In the genomic region with DNA sequence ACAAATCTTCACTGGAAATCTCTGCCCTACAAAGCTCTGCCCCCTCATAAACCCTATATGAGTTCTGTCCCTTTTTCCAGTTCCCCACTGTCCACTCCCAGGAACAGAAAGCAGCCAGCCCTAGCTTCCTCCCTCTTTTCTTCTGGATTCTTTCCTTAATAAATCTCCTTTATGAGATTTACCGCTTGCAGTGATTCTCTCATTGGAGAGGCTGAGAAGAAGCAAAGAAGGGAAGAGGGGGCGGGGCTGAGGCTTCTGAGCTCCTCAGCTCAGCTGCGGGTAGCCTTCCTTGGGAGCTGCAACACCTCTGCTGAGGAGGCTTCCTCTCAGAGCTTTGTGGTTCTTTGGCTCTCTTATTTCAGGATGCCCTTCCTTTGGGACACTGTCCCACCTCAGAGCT, we compare ENCODE assay signal across 17 mouse cellular contexts.
"Had no signal": no experiment of that assay in that cellular context is flagged by ENCODE, and none has a peak within 500 bp of the region (broad histone marks: within the 10 kb centered on the region; RNA-seq: fewer than 3 reads in every experiment).

No protein-coding gene starts in this region.

- H3K36me3 ChIP-seq: midbrain, embryonic 10.5 days; midbrain, embryonic 12.5 days; neural tube, embryonic 13.5 days; neural tube, embryonic 15.5 days had no signal

- H3K4me2 ChIP-seq: lung, embryonic 14.5 days; midbrain, embryonic 12.5 days; neural tube, embryonic 13.5 days; neural tube, embryonic 15.5 days had no signal

- H3K27me3 ChIP-seq: midbrain, embryonic 12.5 days; neural tube, embryonic 13.5 days; neural tube, embryonic 15.5 days had no signal

- H3K4me3 ChIP-seq: midbrain, embryonic 10.5 days; midbrain, embryonic 12.5 days; myocyte; neural tube, embryonic 13.5 days; neural tube, embryonic 15.5 days had no signal

- H3K27ac ChIP-seq: midbrain, embryonic 10.5 days; midbrain, embryonic 12.5 days; neural tube, embryonic 13.5 days; neural tube, embryonic 15.5 days had no signal

- DNase-seq: lung, adult 18-20 months; lung, postnatal 10 days; lung, postnatal 4 days; midbrain, embryonic 14.5 days; retina, postnatal 1 day; right cerebral cortex, adult 18-20 months; right cerebral cortex, postnatal 25 days; right cerebral cortex, postnatal 4 days; spleen, adult 18-20 months; thymus, adult 18-20 months had no signal

- H3K9me3 ChIP-seq: midbrain, embryonic 10.5 days had no signal

- ATAC-seq: midbrain, embryonic 16.5 days had no signal

- H3K4me1 ChIP-seq: midbrain, embryonic 10.5 days; midbrain, embryonic 12.5 days; neural tube, embryonic 13.5 days; neural tube, embryonic 15.5 days had no signal

- H3K9ac ChIP-seq: lung, embryonic 14.5 days; midbrain, embryonic 12.5 days; neural tube, embryonic 13.5 days; neural tube, embryonic 15.5 days had no signal
